Mouse (Mus musculus) G1E (cell line): ENCODE results near the gene Ppp1r3g. TPM values are rescaled to one million over a fixed set of nuclear protein-coding genes. Genes with fewer than 3 reads are reported as not detected.

Experiments
- ATAC-seq: 2 replicates; pipeline ENCODE4 v1.8.0; 2016; ENCODE audit warnings: mild to moderate bottlenecking; ENCODE audit not compliant: insufficient number of reproducible peaks, poor library complexity, low FRiP score, severe bottlenecking; ENCODE audit errors: extremely low read depth
- DNase-seq: peaks from one replicate; pipeline ENCODE4 v3.0.0; 2012; ENCODE audit warnings: low spot score
- H3K27me3 ChIP-seq: 2 replicates; pipeline ENCODE4 v1.6.1; 2012; ENCODE audit warnings: mild to moderate bottlenecking, low read length, inconsistent platforms; ENCODE audit not compliant: insufficient read depth
- H3K36me3 ChIP-seq: replicated peaks from 2 replicates; pipeline ENCODE3; 2012; ENCODE audit warnings: mild to moderate bottlenecking, inconsistent platforms
- H3K4me1 ChIP-seq: 2 replicates; pipeline ENCODE4 v1.6.1; 2012; ENCODE audit warnings: low read depth, low read length, inconsistent platforms, mixed read lengths; ENCODE audit not compliant: insufficient read depth
- H3K4me3 ChIP-seq: 2 replicates; pipeline ENCODE4 v1.5.1; 2012; ENCODE audit warnings: low read depth, mild to moderate bottlenecking, inconsistent platforms, low read length, moderate library complexity, mixed read lengths
- H3K9me3 ChIP-seq: replicated peaks from 2 replicates; pipeline ENCODE4 v1.6.1; 2012; ENCODE audit warnings: inconsistent platforms
- CTCF ChIP-seq: IDR thresholded peaks from 2 replicates; pipeline ENCODE4 v1.5.1; 2012; ENCODE audit warnings: low read depth, low read length, inconsistent platforms, mixed read lengths
- GATA1 ChIP-seq: IDR thresholded peaks from 2 replicates; pipeline ENCODE4 v1.6.1; 2012; ENCODE audit warnings: borderline replicate concordance, low read length, inconsistent platforms, mixed read lengths
- GATA2 ChIP-seq: IDR thresholded peaks from 2 replicates; pipeline ENCODE4 v1.6.1; 2012; ENCODE audit warnings: low read depth, low read length, inconsistent platforms, borderline replicate concordance
- POLR2AphosphoS5 ChIP-seq: IDR thresholded peaks from 2 replicates; pipeline ENCODE4 v1.6.1; 2012; ENCODE audit warnings: low read depth, low read length, inconsistent platforms; ENCODE audit not compliant: insufficient replicate concordance
- TAL1 ChIP-seq: conservative IDR thresholded peaks from 2 replicates; pipeline ENCODE4 v1.6.1; 2012; ENCODE audit warnings: low read depth, low read length, inconsistent platforms, mixed read lengths
- polyA plus RNA-seq: library from polyadenylated mRNA; stranded (reverse); fragments of >175 nt; gene quantifications from 2 replicates; pipeline ENCODE4 v1.2.3, GENCODE M21; 2012
- total RNA-seq, 2 experiments: library from RNA; stranded (forward) in 1 of 2; stranded (reverse) in 1 of 2; fragments of 200-1000 nt in 1 of 2; fragments of >200 nt in 1 of 2; fragmentation: Nextera tagmentation in 1 of 2; gene quantifications; 2 replicates each; pipeline ENCODE4 v1.2.3; 2014 to 2017

Gene Ppp1r3g
- total and polyA plus RNA-seq, 3 experiments = 0.05 to 0.10 TPM; not detected in 1

DNA sequence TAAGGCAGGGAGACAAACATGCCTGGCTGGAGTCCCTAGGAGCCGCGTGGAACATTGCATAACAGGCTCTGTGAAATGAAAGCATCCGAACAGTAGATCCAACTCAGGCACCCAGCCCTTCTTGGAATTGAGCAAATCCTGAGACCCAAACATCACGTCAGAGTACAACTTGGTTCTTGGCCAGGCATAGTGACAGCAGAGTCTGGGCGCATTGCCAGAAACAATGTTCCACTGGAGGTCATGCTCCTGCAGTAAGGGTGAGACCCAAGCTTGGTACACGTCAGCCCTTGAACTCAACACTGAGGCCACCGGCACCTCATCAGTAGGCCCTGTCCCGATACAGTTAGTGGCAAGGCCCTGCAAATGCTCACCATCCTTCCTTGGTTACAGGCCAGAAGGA is 35.4 kb downstream of the Ppp1r3g start:
- no peaks in the 10 kb centered on the region for H3K9me3 ChIP-seq
- H3K27me3 ChIP-seq = no peaks in the 10 kb centered on the region
- H3K36me3 ChIP-seq = peaks cover 56% of the 10 kb centered on the region
- 0 out of 2 replicates have a peak, but pooled peaks cover 3% of the 10 kb centered on the region for H3K4me1 ChIP-seq
- DNase-seq = no peak
- no peak for ATAC-seq
- no peak overlapping the region for H3K4me3 ChIP-seq
- TF ChIP-seq TAL1 (no peak), GATA2 (no peak), GATA1 (no peak), POLR2AphosphoS5 (no peak), CTCF (no peak)

DNA sequence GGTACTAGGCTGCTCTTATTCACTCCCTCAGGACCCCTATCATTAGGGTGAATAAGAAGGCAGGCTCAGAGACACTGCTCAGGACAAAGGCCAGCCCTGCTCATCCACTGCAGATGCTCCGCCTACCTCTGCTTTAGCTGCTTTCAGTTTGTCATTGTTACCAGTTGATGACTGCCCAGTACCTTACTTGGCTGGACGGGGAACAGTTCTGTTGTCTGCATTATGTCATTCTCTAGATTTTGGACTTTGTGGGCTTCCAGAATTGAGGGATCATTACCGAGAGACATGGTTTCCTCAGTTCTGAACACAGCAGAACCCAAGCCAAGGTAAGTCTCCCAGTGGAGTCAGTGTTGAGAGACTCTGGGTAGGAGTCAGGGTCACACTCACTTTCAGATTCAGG is 36.6 kb downstream of the Ppp1r3g start:
- no peaks in the 10 kb centered on the region for H3K27me3 ChIP-seq
- TF ChIP-seq CTCF = no peak
- no peak for TF ChIP-seq TAL1
- TF ChIP-seq POLR2AphosphoS5 = no peak
- TF ChIP-seq GATA2 = no peak
- no peak for ATAC-seq
- no peaks in the 10 kb centered on the region for H3K9me3 ChIP-seq
- H3K4me3 ChIP-seq = no peak overlapping the region
- no peak for DNase-seq
- peaks cover 61% of the 10 kb centered on the region for H3K36me3 ChIP-seq
- 0 out of 2 replicates have a peak, but pooled peaks cover 3% of the 10 kb centered on the region for H3K4me1 ChIP-seq

GRCm38 (mm10) chr13:35995696-35996426 is 37.2 kb downstream of the Ppp1r3g start:
- H3K4me3 ChIP-seq = no peak overlapping the region
- H3K27me3 ChIP-seq = no peaks in the 10 kb centered on the region
- DNase-seq = no peak
- TF ChIP-seq GATA2 (no peak), POLR2AphosphoS5 (no peak), CTCF (no peak), TAL1 (no peak), GATA1 (no peak)
- H3K9me3 ChIP-seq = no peaks in the 10 kb centered on the region
- peaks cover 60% of the 10 kb centered on the region for H3K36me3 ChIP-seq
- ATAC-seq = no peak
- H3K4me1 ChIP-seq = 0 out of 2 replicates have a peak, but pooled peaks cover 3% of the 10 kb centered on the region

GRCm38 (mm10) chr13:35997606-35998005 is 39.0 kb downstream of the Ppp1r3g start:
- Histone ChIP-seq H3K4me1 (0 out of 2 replicates have a peak, but pooled peaks cover 3% of the 10 kb centered on the region), H3K4me3 (no peak overlapping the region), H3K9me3 (no peaks in the 10 kb centered on the region), H3K27me3 (no peaks in the 10 kb centered on the region), H3K36me3 (peaks cover 62% of the 10 kb centered on the region)
- no peak for ATAC-seq
- TF ChIP-seq POLR2AphosphoS5 (no peak), TAL1 (no peak), GATA1 (no peak), GATA2 (no peak), CTCF (no peak)
- DNase-seq = no peak

DNA sequence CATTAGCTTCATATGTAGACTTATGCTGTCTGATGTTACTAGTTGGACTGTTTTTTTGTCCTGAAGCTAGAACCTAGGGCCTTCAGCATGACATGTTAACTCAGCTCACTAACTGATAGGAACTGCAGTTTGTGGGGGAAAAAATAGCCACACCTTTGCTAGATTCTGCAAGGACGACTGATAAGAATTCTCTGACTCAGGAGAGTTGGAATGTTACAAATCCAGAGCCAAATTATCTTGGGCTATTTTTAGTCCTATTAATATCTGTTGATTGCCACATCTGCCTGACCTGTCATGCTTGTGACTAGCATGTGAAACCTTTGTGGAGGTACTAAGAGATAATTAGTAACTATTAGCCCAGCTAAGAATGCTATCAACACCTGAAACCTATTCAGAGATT is 42.2 kb downstream of the Ppp1r3g start:
- Histone ChIP-seq H3K4me1 (0 out of 2 replicates have a peak, but pooled peaks cover 3% of the 10 kb centered on the region), H3K27me3 (no peaks in the 10 kb centered on the region), H3K4me3 (no peak overlapping the region), H3K9me3 (no peaks in the 10 kb centered on the region), H3K36me3 (peaks cover 59% of the 10 kb centered on the region)
- DNase-seq = no peak
- ATAC-seq = no peak
- TF ChIP-seq POLR2AphosphoS5 = no peak
- TF ChIP-seq GATA1 = no peak
- no peak for TF ChIP-seq CTCF
- no peak for TF ChIP-seq TAL1
- no peak for TF ChIP-seq GATA2

DNA sequence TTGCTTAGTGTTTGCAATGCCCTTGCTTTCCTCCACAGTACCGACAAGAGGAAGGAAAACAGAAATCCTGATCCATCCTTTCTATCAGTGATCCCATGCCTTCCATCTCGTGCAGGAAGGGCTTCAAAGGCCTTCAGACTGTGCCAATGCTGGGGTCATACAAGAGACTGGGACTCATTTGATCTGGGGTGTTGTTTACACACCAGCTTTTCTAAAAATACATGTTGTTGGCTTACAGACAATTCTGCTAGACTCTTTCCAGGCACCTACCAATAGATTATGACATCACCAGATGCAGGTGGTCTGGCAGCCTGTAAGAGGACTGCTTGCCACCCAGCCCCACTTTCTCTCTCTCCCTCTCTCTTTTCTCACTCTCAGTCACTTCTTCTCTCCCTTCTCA is 51.3 kb downstream of the Ppp1r3g start:
- no peaks in the 10 kb centered on the region for H3K27me3 ChIP-seq
- H3K4me3 ChIP-seq = no peak overlapping the region
- TF ChIP-seq TAL1 = no peak
- TF ChIP-seq GATA2 = no peak
- TF ChIP-seq GATA1 = no peak
- no peak for TF ChIP-seq POLR2AphosphoS5
- no peak for TF ChIP-seq CTCF
- no peaks in the 10 kb centered on the region for H3K9me3 ChIP-seq
- DNase-seq (no peak), ATAC-seq (no peak)
- H3K36me3 ChIP-seq = peaks cover 25% of the 10 kb centered on the region
- no peaks in the 10 kb centered on the region for H3K4me1 ChIP-seq
